Mouse (Mus musculus): ENCODE measurements around the gene Gopc.

DNA sequence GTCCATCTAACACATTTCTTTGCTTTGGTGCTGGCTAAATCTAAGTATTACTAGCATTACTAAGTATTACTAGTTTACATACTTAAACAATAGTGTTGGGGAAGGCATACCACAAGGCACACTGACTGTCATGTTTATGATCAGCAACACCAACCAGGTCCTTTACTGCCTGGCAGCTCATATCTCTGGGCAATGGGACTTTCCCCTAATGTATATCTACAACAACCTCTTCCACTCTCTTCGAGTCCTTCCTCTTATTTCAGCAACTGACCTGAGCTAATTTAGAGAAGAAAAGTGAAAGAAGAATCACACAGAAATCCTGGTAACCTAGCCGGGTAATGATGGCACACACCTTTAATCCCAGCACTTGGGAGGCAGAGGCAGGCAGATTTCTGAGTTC is 5.5 kb downstream of the Gopc start:
- no peak for TF ChIP-seq POLR2A (IDR thresholded peaks at IDR 0.05; ENCODE audit: low read depth, low read length)
- no peak for TF ChIP-seq CTCF (conservative IDR thresholded peaks at IDR 0.05; ENCODE audit: insufficient read depth, insufficient read length, low read depth, low read length)
